Mouse (Mus musculus) macrophage (primary cell): Measurements from ENCODE around the gene Sclt1. TPM values are rescaled to one million over a fixed set of nuclear protein-coding genes. Genes with fewer than 3 reads are reported as not detected.
"Not testable (repeated sequence)": the region's sequence is repeated elsewhere in the genome, so short reads cannot be mapped to it uniquely, and the experiment has no call there.

ENCODE experiments used
- H3K27ac ChIP-seq: fragments of 350-480 bp; formaldehyde crosslinking; 2 replicates; pipeline ENCODE4 v1.9.0; 2021
- H3K36me3 ChIP-seq: fragments of 350-480 bp; formaldehyde crosslinking; 2 replicates; pipeline ENCODE4 v1.9.0; 2021; ENCODE audit errors: inconsistent target
- H3K4me3 ChIP-seq: fragments of 350-480 bp; formaldehyde crosslinking; 2 replicates; pipeline ENCODE4 v1.9.0; 2021; ENCODE audit errors: inconsistent target
- H3K79me2 ChIP-seq: fragments of 350-480 bp; formaldehyde crosslinking; 2 replicates; pipeline ENCODE4 v1.9.0; 2021; ENCODE audit errors: inconsistent target
- WGBS: methylation state at CpG from one replicate; pipeline ENCODE4 v1.1.7; 2026; ENCODE audit warnings: inconsistent platforms; ENCODE audit not compliant: missing documents; 5-methylcytosine and 5-hydroxymethylcytosine counted together
- polyA plus RNA-seq: library from polyadenylated mRNA; stranded (reverse); fragments of 250-400 nt; gene quantifications from 3 replicates; pipeline ENCODE4 v1.2.4, GENCODE M21; 2018; ENCODE audit warnings: inconsistent platforms
- total RNA-seq, 78 experiments: library from RNA; depleted of rRNA; stranded (reverse); fragments of 250-400 nt; gene quantifications; 1 replicate in 9 of 78; 2 replicates in 24 of 78; 3 replicates in 43 of 78; 4 replicates in 2 of 78; pipeline ENCODE4 v1.2.4; 2018; ENCODE audit warnings: inconsistent platforms in 56 of 78

Sclt1 gene
- 10 to 100 TPM in 23 of 26 experiments, 1 to 10 TPM in 3; 3.8 to 68.6 (median 40.9) TPM for total RNA-seq (2018; cell fraction: chromatin; rRNA removed)
- 1 to 10 TPM; 2.3 to 6.6 (median 4.9) TPM for total RNA-seq (2018; cell fraction: cytosol; rRNA removed)
- total RNA-seq (2018; cell fraction: nucleus; rRNA removed) = 10 to 100 TPM in 18 of 26 experiments, 1 to 10 TPM in 8; 4.1 to 55.5 (median 22.0) TPM
- polyA plus RNA-seq = 3.9 to 8.1 TPM (median 4.9 TPM) in 3 replicates

- Histone ChIP-seq H3K27ac (peak within 1 kb of the TSS; percentile 51), H3K4me3 (peak within 1 kb of the TSS; percentile 65), H3K36me3 (no peaks in the 10 kb centered on the region), H3K79me2 (no peaks in the 10 kb centered on the region)
- WGBS = under 1% methylated on average over 65 of the region's 66 CpGs
These were observed at the start of gene Sclt1, which contains the start of gene D3Ertd751e for GRCm38 (mm10) chr3:41742278-41742934. Gene Sclt1, minus strand, starts transcription at chr3:41742514. Gene D3Ertd751e, plus strand, starts transcription at chr3:41742611.

GRCm38 (mm10) chr3:41762091-41762490, 19.8 kb upstream of the Sclt1 start:
- no peak overlapping the region for H3K27ac ChIP-seq
- no peaks in the 10 kb centered on the region for H3K36me3 ChIP-seq
- H3K4me3 ChIP-seq = no peak overlapping the region
- H3K79me2 ChIP-seq = no peaks in the 10 kb centered on the region
- WGBS = 95% methylated on average over 3 of the region's 3 CpGs

GRCm38 (mm10) chr3:41754556-41754955, 12.2 kb upstream of the Sclt1 start:
- Histone ChIP-seq H3K27ac (no peak overlapping the region), H3K36me3 (no peaks in the 10 kb centered on the region), H3K4me3 (no peak overlapping the region), H3K79me2 (no peaks in the 10 kb centered on the region)
- 80% methylated on average over 2 of the region's 2 CpGs for whole genome bisulfite sequencing

- WGBS = 31% methylated on average over 6 of the region's 6 CpGs
- Histone ChIP-seq H3K36me3 (no peaks in the 10 kb centered on the region), H3K27ac (no peak overlapping the region), H3K79me2 (no peaks in the 10 kb centered on the region), H3K4me3 (peak overlapping the region; percentile 65; the same call in 1 of the 2 replicates)
These were observed 1.1 kb upstream of the Sclt1 start for GRCm38 (mm10) chr3:41743436-41743835.

GRCm38 (mm10) chr3:41741601-41742277, 575 bp downstream of the Sclt1 start:
- H3K36me3 ChIP-seq = no peaks in the 10 kb centered on the region
- peak overlapping the region; percentile 61 for H3K4me3 ChIP-seq
- WGBS = under 1% methylated on average over 39 of the region's 39 CpGs
- H3K27ac ChIP-seq = no peak overlapping the region
- no peaks in the 10 kb centered on the region for H3K79me2 ChIP-seq

GRCm38 (mm10) chr3:41695681-41696080, 46.6 kb downstream of the Sclt1 start:
- no peaks in the 10 kb centered on the region for H3K79me2 ChIP-seq
- no peaks in the 10 kb centered on the region for H3K36me3 ChIP-seq
- H3K27ac ChIP-seq = no peak overlapping the region
- WGBS = 100% methylated on average over 1 of the region's 1 CpGs
- H3K4me3 ChIP-seq = no peak overlapping the region

- no peaks in the 10 kb centered on the region for H3K36me3 ChIP-seq
- WGBS = 95% methylated on average over 4 of the region's 4 CpGs
- no peak overlapping the region for H3K4me3 ChIP-seq
These were observed 49.7 kb downstream of the Sclt1 start for GRCm38 (mm10) chr3:41692440-41693142.

GRCm38 (mm10) chr3:41690114-41690640, 52.1 kb downstream of the Sclt1 start:
- not testable (repeated sequence) for H3K36me3 ChIP-seq, H3K79me2 ChIP-seq, H3K27ac ChIP-seq, H3K4me3 ChIP-seq
- WGBS = 89% methylated on average over 13 of the region's 13 CpGs

More at GRCm38 (mm10) chr3:41692440-41693142, 49.7 kb downstream of the Sclt1 start:
- no peaks in the 10 kb centered on the region for H3K79me2 ChIP-seq
- H3K27ac ChIP-seq = no peak overlapping the region

GRCm38 (mm10) chr3:41686396-41686795, 55.9 kb downstream of the Sclt1 start:
- H3K4me3 ChIP-seq = no peak overlapping the region
- 86% methylated on average over 2 of the region's 2 CpGs for WGBS
- no peaks in the 10 kb centered on the region for H3K36me3 ChIP-seq
- H3K27ac ChIP-seq = no peak overlapping the region
- no peaks in the 10 kb centered on the region for H3K79me2 ChIP-seq

GRCm38 (mm10) chr3:41682084-41682483, 60.2 kb downstream of the Sclt1 start:
- H3K79me2 ChIP-seq = no peaks in the 10 kb centered on the region
- WGBS = 90% methylated on average over 4 of the region's 4 CpGs
- no peaks in the 10 kb centered on the region for H3K36me3 ChIP-seq
- no peak overlapping the region for H3K27ac ChIP-seq
- no peak overlapping the region for H3K4me3 ChIP-seq

GRCm38 (mm10) chr3:41676648-41677047, 65.7 kb downstream of the Sclt1 start:
- H3K79me2 ChIP-seq = no peaks in the 10 kb centered on the region
- no peaks in the 10 kb centered on the region for H3K36me3 ChIP-seq
- no peak overlapping the region for H3K4me3 ChIP-seq
- WGBS = 91% methylated on average over 2 of the region's 2 CpGs
- H3K27ac ChIP-seq = no peak overlapping the region

GRCm38 (mm10) chr3:41674778-41675177, 67.5 kb downstream of the Sclt1 start:
- H3K79me2 ChIP-seq = no peaks in the 10 kb centered on the region
- H3K27ac ChIP-seq = no peak overlapping the region
- H3K4me3 ChIP-seq = no peak overlapping the region
- no peaks in the 10 kb centered on the region for H3K36me3 ChIP-seq

GRCm38 (mm10) chr3:41655642-41656041, 86.7 kb downstream of the Sclt1 start:
- Histone ChIP-seq H3K4me3 (no peak overlapping the region), H3K79me2 (no peaks in the 10 kb centered on the region), H3K27ac (no peak overlapping the region), H3K36me3 (no peaks in the 10 kb centered on the region)
- WGBS = 89% methylated on average over 1 of the region's 1 CpGs

GRCm38 (mm10) chr3:41620971-41621370, 121.3 kb downstream of the Sclt1 start:
- Histone ChIP-seq H3K27ac (no peak overlapping the region), H3K4me3 (no peak overlapping the region), H3K79me2 (no peaks in the 10 kb centered on the region), H3K36me3 (no peaks in the 10 kb centered on the region)
- 96% methylated on average over 7 of the region's 7 CpGs for WGBS
